Mouse (Mus musculus): ENCODE measurements at regions not wholly inside any gene's neighbourhood (a gene's known extent, or its start where the extent isn't known, plus 50 kb on each side); places are given as distances from the start of the nearest gene placed in this dataset.

DNA sequence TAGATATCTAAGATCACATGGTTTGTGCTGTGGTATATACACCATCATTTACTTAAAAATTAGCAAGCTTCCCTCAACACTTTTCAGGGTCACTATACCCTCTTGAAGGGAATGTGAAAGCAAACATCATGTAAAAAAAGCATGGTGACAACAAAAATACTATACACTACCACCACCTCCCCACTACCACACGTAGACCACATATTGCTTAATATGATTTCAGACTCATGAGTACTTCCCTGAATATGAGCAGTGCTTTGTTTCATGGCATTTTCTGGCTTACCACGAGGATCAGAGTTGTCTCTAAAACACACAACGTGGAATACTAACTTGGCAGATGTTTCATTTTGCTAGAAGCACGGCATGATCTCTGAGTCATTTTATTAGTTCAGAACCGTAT is 284.0 kb upstream of the Egfl6 start:
- Histone ChIP-seq H3K4me1 (ENCODE audit: control insufficient read depth, insufficient read depth, low read length) (no peaks in the 10 kb centered on the region), H3K27ac (ENCODE audit: insufficient read depth, low read depth, low read length) (no peak overlapping the region), H3K4me3 (ENCODE audit: insufficient read depth, low read length) (no peak overlapping the region)
- no peak for TF ChIP-seq CTCF (IDR thresholded peaks at IDR 0.05; ENCODE audit: low read depth, low read length)
- no peak for TF ChIP-seq POLR2A (IDR thresholded peaks at IDR 0.05; ENCODE audit: borderline replicate concordance, low read depth, low read length)

DNA sequence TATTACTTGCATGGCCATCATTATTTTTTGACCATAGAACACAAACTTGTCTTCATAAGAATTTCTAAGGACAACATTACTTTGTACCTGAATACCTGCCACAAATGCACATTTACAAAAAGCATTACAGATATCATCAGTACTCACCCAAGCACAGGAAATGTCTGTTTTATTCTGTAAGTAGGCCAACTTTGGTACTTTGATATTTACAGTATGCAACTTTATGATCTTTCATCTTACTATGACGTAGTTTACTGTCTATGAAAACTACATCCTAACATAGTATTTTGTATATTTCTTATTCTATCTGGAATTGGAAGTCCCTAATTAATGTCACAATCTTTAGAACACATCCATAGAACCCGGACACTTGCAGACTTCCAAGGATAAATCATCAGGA is 282.2 kb upstream of the Egfl6 start:
- TF ChIP-seq CTCF (IDR thresholded peaks at IDR 0.05; ENCODE audit: low read depth, low read length): no peak
- TF ChIP-seq POLR2A (IDR thresholded peaks at IDR 0.05; ENCODE audit: borderline replicate concordance, low read depth, low read length): no peak
- no peak overlapping the region for H3K27ac ChIP-seq (ENCODE audit: insufficient read depth, low read depth, low read length)

More for the DNA sequence above, 282.2 kb upstream of the Egfl6 start:
- Histone ChIP-seq H3K4me1 (ENCODE audit: control insufficient read depth, insufficient read depth, low read length) (no peaks in the 10 kb centered on the region), H3K4me3 (ENCODE audit: insufficient read depth, low read length) (no peak overlapping the region)

Measured in bone marrow macrophage, adult 2 months (primary cell).